Mouse (Mus musculus) left cerebral cortex, postnatal 4 days (tissue): ENCODE results near the gene Usf1. TPM values are rescaled to one million over a fixed set of nuclear protein-coding genes. Genes with fewer than 3 reads are reported as not detected.

Source experiments
- DNase-seq: peaks from one replicate; pipeline ENCODE4 v3.0.0-alpha.2; 2022
- intact Hi-C: fragments of 180-260 bp; cut with DNase I; formaldehyde crosslinking; loops from one replicate; pipeline ENCODE4 v1.15.1; 2025
- total RNA-seq, 2 experiments: library from RNA; stranded (reverse); gene quantifications; 2 replicates each; pipeline ENCODE4 v1.2.3; 2021

Gene Usf1
- 100 to 1,000 TPM; 130 to 141 TPM for total RNA-seq

- DNase-seq = peak; percentile 96
- intact Hi-C loops = no loop called here
Observed at GRCm38 (mm10) chr1:171410947-171411484, at the start of gene Usf1. TSS of gene Usf1 (plus strand) at chr1:171411313.

GRCm38 (mm10) chr1:171365934-171366333 is 45.2 kb upstream of the Usf1 start:
- intact Hi-C loops = no loop called here
- DNase-seq = no peak

- intact Hi-C loops = no loop called here
- DNase-seq = no peak
Observed at GRCm38 (mm10) chr1:171369845-171370556, 41.1 kb upstream of the Usf1 start, which contains the start of gene Nectin4. TSS of gene Nectin4 (plus strand) at chr1:171370099.

- no peak for DNase-seq
- intact Hi-C loops = no loop called here
Observed at GRCm38 (mm10) chr1:171372880-171373279, 38.2 kb upstream of the Usf1 start.

- intact Hi-C loops = no loop called here
- no peak for DNase-seq
Observed at GRCm38 (mm10) chr1:171373946-171374345, 37.2 kb upstream of the Usf1 start.

GRCm38 (mm10) chr1:171375646-171376097 is 35.4 kb upstream of the Usf1 start:
- DNase-seq = no peak
- intact Hi-C loops = no loop called here

GRCm38 (mm10) chr1:171378298-171378697 is 32.8 kb upstream of the Usf1 start:
- intact Hi-C loops = no loop called here

GRCm38 (mm10) chr1:171379935-171380599 is 31.0 kb upstream of the Usf1 start:
- intact Hi-C loops = no loop called here
- DNase-seq = peak; percentile 82

More at GRCm38 (mm10) chr1:171378298-171378697, 32.8 kb upstream of the Usf1 start:
- DNase-seq = no peak

GRCm38 (mm10) chr1:171382096-171382620 is 29.0 kb upstream of the Usf1 start:
- DNase-seq = no peak
- intact Hi-C loops = no loop called here

GRCm38 (mm10) chr1:171384361-171384760 is 26.8 kb upstream of the Usf1 start:
- intact Hi-C loops = no loop called here
- DNase-seq = no peak

GRCm38 (mm10) chr1:171385171-171385570 is 25.9 kb upstream of the Usf1 start:
- intact Hi-C loops = no loop called here
- no peak for DNase-seq

- intact Hi-C loops = no loop called here
- peak; percentile 41 for DNase-seq
Observed at GRCm38 (mm10) chr1:171387099-171387498, 24.0 kb upstream of the Usf1 start.

GRCm38 (mm10) chr1:171388376-171389102 is 22.6 kb upstream of the Usf1 start, which contains the start of gene Arhgap30:
TSS of gene Arhgap30 (plus strand) at chr1:171388954.
- intact Hi-C loops = no loop called here

GRCm38 (mm10) chr1:171390101-171390500 is 21.0 kb upstream of the Usf1 start:
- no peak for DNase-seq
- intact Hi-C loops = no loop called here

More at GRCm38 (mm10) chr1:171388376-171389102, 22.6 kb upstream of the Usf1 start, which contains the start of gene Arhgap30:
- no peak for DNase-seq

GRCm38 (mm10) chr1:171401821-171402220 is 9.3 kb upstream of the Usf1 start:
- DNase-seq = no peak
- intact Hi-C loops = no loop called here

- no peak for DNase-seq
- intact Hi-C loops = no loop called here
Observed at GRCm38 (mm10) chr1:171402991-171403390, 8.1 kb upstream of the Usf1 start.

GRCm38 (mm10) chr1:171407263-171407662 is 3.9 kb upstream of the Usf1 start:
- intact Hi-C loops = no loop called here
- DNase-seq = no peak

- intact Hi-C loops = no loop called here
Observed at GRCm38 (mm10) chr1:171410231-171410630, 882 bp upstream of the Usf1 start.

GRCm38 (mm10) chr1:171411492-171411941 is 404 bp downstream of the Usf1 start:
- no peak for DNase-seq
- intact Hi-C loops = no loop called here

More at GRCm38 (mm10) chr1:171410231-171410630, 882 bp upstream of the Usf1 start:
- no peak for DNase-seq

GRCm38 (mm10) chr1:171412001-171412441 is 908 bp downstream of the Usf1 start:
- DNase-seq = peak; percentile 62
- intact Hi-C loops = no loop called here
